Mouse (Mus musculus): Measurements from ENCODE around the gene Ncbp2. TPM values are rescaled to one million over a fixed set of nuclear protein-coding genes. Genes with fewer than 3 reads are reported as not detected.

Ncbp2 gene
- total RNA-seq (2014; rRNA removed) (25.9 and 31.5 TPM in 2 replicates), polyA plus RNA-seq (2015; fragmentation: Nextera tagmentation; extraction: Ambion mirVana) (65.7 and 73.2 TPM in 2 replicates)

DNA sequence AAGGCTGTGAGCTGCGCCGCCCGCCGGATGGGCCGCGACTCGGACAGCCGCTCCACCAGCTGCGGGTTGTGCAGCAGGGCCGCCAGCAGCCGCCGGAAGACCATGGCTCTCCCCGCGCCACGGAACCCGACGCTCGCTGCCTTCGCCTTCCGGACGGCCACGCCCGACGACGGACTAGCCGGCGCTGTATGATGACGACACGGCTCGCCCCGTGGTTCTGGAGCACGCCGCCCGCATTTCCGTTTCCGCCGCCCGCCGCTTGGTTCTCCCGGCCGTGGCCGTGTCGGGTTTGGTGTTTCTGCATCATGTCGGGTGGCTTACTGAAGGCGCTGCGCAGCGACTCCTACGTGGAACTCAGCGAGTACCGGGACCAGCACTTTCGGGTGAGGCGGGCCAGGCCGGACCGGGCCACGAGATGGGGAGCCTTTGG is at the start of gene Ncbp2, which contains the start of gene 0610012G03Rik:
Gene Ncbp2, plus strand, starts transcription at position 169 of the 430 bp plus-strand sequence.
Gene 0610012G03Rik, minus strand, starts transcription at position 150 of the 430 bp plus-strand sequence.
- Histone ChIP-seq H3K27me3 (ENCODE audit: insufficient read depth, low read length) (no peaks in the 10 kb centered on the region), H3K4me3 (ENCODE audit: low read depth, low read length) (peak within 1 kb of the TSS; percentile 93), H3K27ac (ENCODE audit: low read depth, low read length) (peak within 1 kb of the TSS; percentile 85), H3K4me1 (ENCODE audit: insufficient read depth, low read length) (peaks cover 17% of the 10 kb centered on the region), H3K4me2 (ENCODE audit: low read depth, low read length, poor library complexity, severe bottlenecking) (peak within 1 kb of the TSS; percentile 89), H3K36me3 (ENCODE audit: insufficient read depth, low read length) (peaks cover 8% of the 10 kb centered on the region), H3K9ac (replicated peaks; ENCODE audit: low read length, poor library complexity, severe bottlenecking) (peak within 1 kb of the TSS; percentile 91), H3K9me3 (ENCODE audit: low read length) (no peaks in the 10 kb centered on the region)
- under 1% methylated on average over 42 of the region's 55 CpGs for WGBS
- ATAC-seq (ENCODE audit: low FRiP score) (peak; percentile 92), DNase-seq (ENCODE audit: low spot score) (peak; percentile 97)
- no peak for TF ChIP-seq CTCF (IDR thresholded peaks at IDR 0.05)

DNA sequence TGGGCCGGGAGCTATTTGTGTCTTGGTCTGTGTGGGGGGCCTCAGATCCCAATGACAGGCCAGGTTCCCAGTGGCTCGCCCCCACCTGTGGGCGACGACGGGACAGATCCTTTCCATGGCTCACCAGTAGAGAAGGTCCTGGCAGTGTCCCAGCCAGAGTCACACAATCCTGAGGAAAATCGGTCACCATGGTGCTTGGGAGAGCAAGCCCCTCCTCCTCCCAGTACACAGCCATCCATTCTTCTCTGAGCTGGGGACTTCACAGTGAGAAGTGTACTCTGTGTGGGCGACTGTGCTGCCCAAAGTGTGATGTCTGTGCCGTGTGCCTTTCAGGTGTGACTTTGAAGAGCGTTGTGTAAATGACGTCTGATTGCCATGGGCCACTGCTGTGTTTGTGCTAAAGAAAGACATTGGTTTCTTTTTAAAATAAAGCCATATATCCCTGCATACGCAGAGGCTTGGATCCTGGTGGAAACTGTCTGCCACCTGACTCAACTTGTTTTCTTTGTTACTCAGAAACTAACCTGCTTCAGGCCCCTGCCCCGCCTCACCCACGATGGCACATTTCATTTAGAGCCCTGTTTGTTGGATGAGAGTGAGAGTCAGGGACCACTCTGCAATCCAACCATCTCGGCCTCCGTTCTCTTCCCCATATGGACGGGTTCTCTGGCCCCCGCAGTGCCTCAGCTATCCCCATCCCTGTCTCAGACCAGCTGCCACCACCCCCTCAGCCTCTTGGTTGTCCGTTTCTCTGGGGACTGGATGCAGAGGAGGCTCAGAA is 49.6 kb upstream of the Ncbp2 start:
- TF ChIP-seq CTCF (IDR thresholded peaks at IDR 0.05) = no peak
- WGBS = 66% methylated on average over 18 of the region's 18 CpGs
- no peaks in the 10 kb centered on the region for H3K27me3 ChIP-seq (ENCODE audit: insufficient read depth, low read length)
- H3K9ac ChIP-seq (replicated peaks; ENCODE audit: low read length, poor library complexity, severe bottlenecking) = no peak overlapping the region
- H3K9me3 ChIP-seq (ENCODE audit: low read length) = no peaks in the 10 kb centered on the region
- H3K36me3 ChIP-seq (ENCODE audit: insufficient read depth, low read length) = no peaks in the 10 kb centered on the region
- no peak overlapping the region for H3K4me3 ChIP-seq (ENCODE audit: low read depth, low read length)
- H3K4me2 ChIP-seq (ENCODE audit: low read depth, low read length, poor library complexity, severe bottlenecking) = no peak overlapping the region; the same call in 1 of the 2 replicates
- ATAC-seq (ENCODE audit: low FRiP score) = peak; percentile 68
- peaks cover 17% of the 10 kb centered on the region for H3K4me1 ChIP-seq (ENCODE audit: insufficient read depth, low read length)
- H3K27ac ChIP-seq (ENCODE audit: low read depth, low read length) = peak overlapping the region; percentile 78
- peak; percentile 87 for DNase-seq (ENCODE audit: low spot score)

DNA sequence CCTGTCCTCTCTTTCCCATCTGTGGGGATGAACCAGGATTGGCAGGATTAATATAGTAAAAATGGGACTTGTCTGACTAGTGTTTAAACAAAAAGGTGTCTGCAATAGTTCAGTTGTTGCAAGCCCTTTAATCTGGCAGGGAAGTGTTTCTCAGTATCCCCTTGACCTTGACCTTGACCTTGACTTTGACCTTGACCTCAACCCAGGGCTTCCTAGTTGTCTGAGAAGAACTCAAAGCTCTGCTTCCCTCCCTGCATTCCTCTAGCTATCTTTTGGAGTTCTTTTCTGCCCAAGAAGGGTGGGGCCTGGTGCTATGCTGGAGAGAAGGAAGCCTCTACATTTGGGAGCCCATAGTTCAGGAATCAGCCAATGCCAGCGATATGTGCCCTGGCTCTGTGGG is 46.4 kb upstream of the Ncbp2 start:
- WGBS = 92% methylated on average over 1 of the region's 1 CpGs
- Histone ChIP-seq H3K9me3 (ENCODE audit: low read length) (no peaks in the 10 kb centered on the region), H3K4me3 (ENCODE audit: low read depth, low read length) (no peak overlapping the region), H3K36me3 (ENCODE audit: insufficient read depth, low read length) (no peaks in the 10 kb centered on the region), H3K27ac (ENCODE audit: low read depth, low read length) (no peak overlapping the region), H3K9ac (replicated peaks; ENCODE audit: low read length, poor library complexity, severe bottlenecking) (no peak overlapping the region), H3K4me2 (ENCODE audit: low read depth, low read length, poor library complexity, severe bottlenecking) (no peak overlapping the region), H3K27me3 (ENCODE audit: insufficient read depth, low read length) (no peaks in the 10 kb centered on the region), H3K4me1 (ENCODE audit: insufficient read depth, low read length) (peaks cover 13% of the 10 kb centered on the region)
- no peak for TF ChIP-seq CTCF (IDR thresholded peaks at IDR 0.05)
- DNase-seq (ENCODE audit: low spot score) (no peak), ATAC-seq (ENCODE audit: low FRiP score) (no peak)

DNA sequence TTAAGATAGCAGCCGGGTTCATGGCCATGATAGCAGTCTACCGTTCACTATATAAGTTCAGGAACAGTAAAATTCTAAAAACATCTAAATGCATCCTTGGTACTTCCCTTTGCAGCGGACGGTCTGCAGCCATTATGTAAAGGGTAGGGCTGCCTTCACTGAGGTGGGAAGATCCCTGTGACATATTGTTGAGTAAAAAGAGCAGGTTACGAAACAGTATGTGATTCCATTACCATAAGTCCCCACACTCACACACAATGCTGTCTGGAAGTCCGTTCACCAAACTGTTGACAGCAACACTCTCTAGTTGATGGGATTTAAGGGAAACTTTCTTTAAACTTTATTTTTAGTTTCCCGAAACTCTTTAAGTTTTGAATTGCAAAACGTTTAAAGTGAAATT is 45.1 kb upstream of the Ncbp2 start:
- WGBS = 87% methylated on average over 8 of the region's 8 CpGs
- Histone ChIP-seq H3K36me3 (ENCODE audit: insufficient read depth, low read length) (no peaks in the 10 kb centered on the region), H3K4me3 (ENCODE audit: low read depth, low read length) (no peak overlapping the region), H3K27me3 (ENCODE audit: insufficient read depth, low read length) (no peaks in the 10 kb centered on the region), H3K9ac (replicated peaks; ENCODE audit: low read length, poor library complexity, severe bottlenecking) (no peak overlapping the region), H3K27ac (ENCODE audit: low read depth, low read length) (no peak overlapping the region), H3K9me3 (ENCODE audit: low read length) (no peaks in the 10 kb centered on the region), H3K4me2 (ENCODE audit: low read depth, low read length, poor library complexity, severe bottlenecking) (no peak overlapping the region), H3K4me1 (ENCODE audit: insufficient read depth, low read length) (peaks cover 6% of the 10 kb centered on the region; the same call in 1 of the 2 replicates)
- no peak for TF ChIP-seq CTCF (IDR thresholded peaks at IDR 0.05)
- ATAC-seq (ENCODE audit: low FRiP score) (no peak), DNase-seq (ENCODE audit: low spot score) (no peak)

DNA sequence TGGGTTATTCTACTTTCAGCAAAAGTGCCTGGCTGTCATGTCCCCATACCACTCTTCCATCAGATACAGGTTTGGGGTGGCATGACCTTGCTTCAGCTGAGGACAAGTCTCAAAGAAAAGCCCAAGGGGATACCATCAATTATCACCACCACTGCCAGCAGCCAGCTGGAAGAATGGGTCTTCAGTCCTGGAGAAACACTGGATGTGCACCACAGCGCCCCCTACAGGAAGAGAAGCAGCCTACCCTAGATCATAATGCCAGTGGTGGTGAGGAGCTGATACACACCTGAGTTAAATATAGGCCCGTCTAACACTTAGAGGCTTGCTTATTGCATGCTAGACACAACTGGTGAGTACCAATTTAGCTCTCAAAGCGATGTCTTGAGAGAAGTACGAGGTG is 43.0 kb upstream of the Ncbp2 start:
- 75% methylated on average over 4 of the region's 4 CpGs for WGBS
- no peaks in the 10 kb centered on the region for H3K36me3 ChIP-seq (ENCODE audit: insufficient read depth, low read length)
- H3K4me1 ChIP-seq (ENCODE audit: insufficient read depth, low read length) = no peaks in the 10 kb centered on the region
- peak; percentile 50 for TF ChIP-seq CTCF (IDR thresholded peaks at IDR 0.05)
- DNase-seq (ENCODE audit: low spot score) (no peak), ATAC-seq (ENCODE audit: low FRiP score) (no peak)
- H3K9ac ChIP-seq (replicated peaks; ENCODE audit: low read length, poor library complexity, severe bottlenecking) = no peak overlapping the region
- H3K9me3 ChIP-seq (ENCODE audit: low read length) = no peaks in the 10 kb centered on the region
- H3K4me2 ChIP-seq (ENCODE audit: low read depth, low read length, poor library complexity, severe bottlenecking) = no peak overlapping the region
- H3K4me3 ChIP-seq (ENCODE audit: low read depth, low read length) = no peak overlapping the region
- no peaks in the 10 kb centered on the region for H3K27me3 ChIP-seq (ENCODE audit: insufficient read depth, low read length)
- no peak overlapping the region for H3K27ac ChIP-seq (ENCODE audit: low read depth, low read length)
